Mouse (Mus musculus): Measurements from ENCODE around the gene Gm45623. TPM values are rescaled to one million over a fixed set of nuclear protein-coding genes. Genes with fewer than 3 reads are reported as not detected.

Gene Gm45623
- total RNA-seq, 2 experiments from 2014 or later = not detected

DNA sequence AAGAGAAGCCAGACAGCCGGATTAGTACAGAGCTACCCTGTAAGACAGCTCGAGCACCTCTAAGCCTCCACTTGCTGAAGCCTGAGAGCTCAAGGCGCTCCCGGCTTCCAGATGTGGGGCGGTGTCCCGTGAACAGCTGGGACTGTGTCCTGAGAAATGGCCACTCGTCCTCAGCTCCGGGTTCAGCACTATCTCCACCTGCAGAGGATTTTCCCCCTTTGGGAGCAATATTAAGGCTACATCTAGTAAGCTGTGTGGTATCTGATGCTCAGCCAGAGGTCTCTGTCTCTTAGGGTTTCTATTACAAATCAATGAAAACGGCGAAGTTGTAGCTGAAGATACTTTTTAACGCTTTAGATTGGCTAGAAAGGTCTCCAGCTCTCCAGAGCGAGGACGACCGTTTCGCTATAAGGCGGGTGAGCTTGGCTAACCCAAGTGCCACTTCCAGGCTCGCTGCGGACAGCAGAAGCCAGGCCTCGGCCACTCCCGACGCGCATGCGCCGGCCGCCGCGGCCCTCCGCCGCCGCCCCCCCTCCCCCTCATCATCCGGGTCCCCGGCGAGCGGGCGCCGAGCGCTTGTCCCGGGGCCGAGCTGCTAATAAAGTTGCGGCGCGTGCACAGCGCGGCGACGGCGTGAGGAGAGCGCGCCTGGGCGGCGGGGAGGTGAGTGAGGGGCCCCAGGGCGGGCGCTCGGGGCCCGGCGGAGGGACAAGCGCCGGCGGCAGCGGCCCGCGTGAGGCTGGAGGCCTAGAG is 51.0 kb downstream of the Gm45623 start, which contains the start of gene Smad5:
Gene Smad5 (plus strand): TSS at position 542 of the 753 bp plus-strand sequence.
- peak; percentile 78 for ATAC-seq (ENCODE audit: poor library complexity, severe bottlenecking)

Other genes with a start within 250 kb of the Gm45623 start
- not detected in 2 replicates for gene Fbxl21, start 231.4 kb downstream of the Gm45623 start, total RNA-seq (2015)
- not detected in 2 replicates for gene Fbxl21, start 231.4 kb downstream of the Gm45623 start, total RNA-seq (2017)
- not detected in 2 replicates for gene Lect2, start 205.3 kb downstream of the Gm45623 start, total RNA-seq (2015)
- gene Lect2, start 205.3 kb downstream of the Gm45623 start, total RNA-seq (2017) = not detected in 2 replicates
- gene Tgfbi, start 144.3 kb downstream of the Gm45623 start, total RNA-seq (2015) = 321 and 326 TPM in 2 replicates
- 505 and 532 TPM in 2 replicates for gene Tgfbi, start 144.3 kb downstream of the Gm45623 start, total RNA-seq (2017)
- 26.9 and 28.1 TPM in 2 replicates for gene Smad5, start 50.8 kb downstream of the Gm45623 start, total RNA-seq (2015)
- 14.1 and 16.7 TPM in 2 replicates for gene Smad5, start 50.8 kb downstream of the Gm45623 start, total RNA-seq (2017)
- gene Trpc7, start 142.2 kb upstream of the Gm45623 start, total RNA-seq (2015) = not detected in 2 replicates
- not detected in 2 replicates for gene Trpc7, start 142.2 kb upstream of the Gm45623 start, total RNA-seq (2017)